Mouse (Mus musculus) adrenal gland, postnatal 4 days (tissue): ENCODE measurements around the gene Olfr97. TPM values are rescaled to one million over a fixed set of nuclear protein-coding genes. Genes with fewer than 3 reads are reported as not detected.

Experiments
- DNase-seq, 2 experiments: peaks; one replicate each; pipeline ENCODE4 v3.0.0; 2021 to 2022; ENCODE audit warnings: low spot score in 2 of 2, mixed read lengths in 2 of 2
- total RNA-seq, 2 experiments: library from RNA; stranded (reverse); gene quantifications; 2 replicates each; pipeline ENCODE4 v1.2.3; 2021

The Olfr97 gene
- total RNA-seq, 2 experiments from 2014 or later = not detected

DNA sequence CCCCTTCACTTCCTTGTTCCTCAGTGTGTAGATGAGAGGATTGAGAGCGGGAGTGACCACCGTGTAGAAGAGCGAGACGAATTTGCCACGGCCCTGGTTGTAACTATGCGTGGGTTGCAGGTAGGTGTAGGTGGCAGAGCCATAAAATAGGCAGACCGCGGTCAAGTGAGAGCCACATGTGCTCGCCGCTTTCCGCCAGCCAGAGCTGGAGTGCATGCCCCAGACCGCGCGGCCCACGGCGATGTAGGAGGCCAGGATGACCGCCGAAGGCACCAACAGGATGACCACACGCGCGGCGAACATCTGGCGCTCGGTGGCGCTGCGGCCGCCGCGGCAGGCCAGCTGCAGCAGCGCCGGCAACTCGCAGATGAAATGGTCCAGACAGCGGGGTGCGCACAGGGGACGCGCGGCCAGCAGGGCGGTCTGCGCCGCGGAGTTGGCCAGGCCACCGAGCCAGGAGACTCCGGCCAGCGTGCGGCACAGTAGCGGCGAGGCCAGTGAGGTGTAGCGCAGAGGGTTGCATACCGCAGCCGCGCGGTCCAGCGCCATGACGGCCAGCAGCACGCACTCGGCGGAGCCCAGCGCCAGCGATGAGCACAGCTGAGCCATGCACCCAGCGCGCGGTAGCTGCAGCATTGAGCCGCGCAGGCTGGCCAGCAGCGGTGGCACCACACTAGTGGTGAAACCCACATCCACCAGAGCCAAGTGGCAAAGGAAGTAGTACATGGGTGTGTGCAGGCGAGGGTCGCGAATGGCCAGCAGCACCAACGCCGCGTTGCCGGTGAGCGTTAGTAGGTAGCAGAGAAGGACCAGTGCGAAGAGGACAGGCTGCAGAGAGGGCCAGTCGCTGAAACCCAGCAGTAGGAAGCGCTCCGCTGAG is 40.0 kb downstream of the Olfr97 start:
- no peak for DNase-seq

DNA sequence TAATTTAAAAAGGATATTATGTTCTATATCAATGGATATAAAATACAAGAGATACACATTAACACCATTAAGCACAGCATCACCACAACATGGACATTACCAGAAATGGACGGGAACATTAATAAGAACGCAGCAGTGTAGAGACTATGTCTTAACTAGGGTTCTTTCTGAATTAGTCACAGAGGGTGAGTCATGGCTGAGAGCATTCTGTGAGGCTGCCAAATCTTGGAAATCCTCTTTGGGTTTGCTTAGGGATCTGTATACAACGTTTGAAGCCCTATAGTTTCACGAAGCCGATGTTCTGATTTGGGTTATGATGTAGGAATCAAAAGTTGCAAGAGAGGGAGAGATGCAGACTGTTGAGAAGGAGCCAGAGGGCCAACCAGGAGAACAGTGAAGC is 42.3 kb downstream of the Olfr97 start:
- DNase-seq = no peak

DNA sequence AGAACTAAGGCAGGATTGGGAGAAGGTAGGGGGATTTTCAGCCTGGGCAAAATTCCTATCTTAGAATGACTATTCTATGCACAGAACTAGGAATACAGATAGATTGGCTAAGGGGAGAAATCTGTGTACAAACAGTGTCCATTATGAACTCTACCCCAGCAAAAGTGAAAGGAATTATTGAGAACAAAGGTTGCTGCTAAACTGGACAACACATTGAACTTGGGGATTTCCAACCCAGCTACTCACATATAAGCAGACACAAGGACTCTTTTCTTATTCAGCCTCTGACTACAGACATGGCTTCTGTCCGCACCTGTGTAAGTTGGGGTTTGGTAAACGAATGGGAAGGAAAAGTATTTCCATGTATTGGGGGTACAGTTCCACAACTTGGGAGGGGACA is 43.5 kb downstream of the Olfr97 start, which contains the start of gene Ubd:
Gene Ubd, plus strand, starts transcription at position 237 of the 400 bp plus-strand sequence.
- no peak for DNase-seq

DNA sequence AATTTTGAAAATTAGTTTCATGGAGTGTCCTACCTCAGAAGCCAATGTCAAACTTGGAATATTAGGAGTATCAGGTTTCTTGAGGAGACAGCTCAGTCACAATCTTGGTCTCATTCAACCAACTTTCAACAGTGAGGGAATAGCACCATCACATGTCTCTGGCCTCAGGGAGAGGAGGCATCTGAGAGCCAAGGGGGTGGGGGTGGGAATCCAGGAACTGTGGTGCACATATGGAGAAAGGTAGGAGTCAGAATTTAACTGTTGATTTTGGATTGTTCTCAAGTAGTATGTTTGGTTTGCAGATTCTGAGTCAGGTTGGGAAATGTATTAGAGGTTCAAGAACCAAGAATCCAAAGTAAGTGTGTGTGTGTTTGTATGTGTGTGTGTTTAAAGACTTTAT is 44.1 kb downstream of the Olfr97 start:
- DNase-seq = no peak

DNA sequence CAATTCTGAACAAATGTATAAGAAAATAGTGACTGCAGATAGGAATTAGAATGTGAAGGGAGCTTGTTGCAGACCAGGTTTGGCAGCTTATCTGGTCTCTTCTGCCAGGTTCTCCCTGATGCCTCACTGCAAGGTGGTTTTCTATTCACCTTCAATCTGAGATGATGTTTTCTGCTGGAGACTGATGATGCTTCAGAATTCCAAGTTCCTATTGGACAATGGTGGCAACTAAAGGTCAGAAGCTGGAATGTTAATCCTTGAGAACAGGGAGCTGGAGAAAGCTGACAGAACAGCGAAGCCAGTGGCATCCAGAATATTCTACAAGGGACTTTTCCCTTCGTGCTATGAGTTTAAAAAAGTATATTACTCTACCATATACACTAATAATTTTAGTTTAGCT is 46.4 kb downstream of the Olfr97 start:
- DNase-seq = no peak

DNA sequence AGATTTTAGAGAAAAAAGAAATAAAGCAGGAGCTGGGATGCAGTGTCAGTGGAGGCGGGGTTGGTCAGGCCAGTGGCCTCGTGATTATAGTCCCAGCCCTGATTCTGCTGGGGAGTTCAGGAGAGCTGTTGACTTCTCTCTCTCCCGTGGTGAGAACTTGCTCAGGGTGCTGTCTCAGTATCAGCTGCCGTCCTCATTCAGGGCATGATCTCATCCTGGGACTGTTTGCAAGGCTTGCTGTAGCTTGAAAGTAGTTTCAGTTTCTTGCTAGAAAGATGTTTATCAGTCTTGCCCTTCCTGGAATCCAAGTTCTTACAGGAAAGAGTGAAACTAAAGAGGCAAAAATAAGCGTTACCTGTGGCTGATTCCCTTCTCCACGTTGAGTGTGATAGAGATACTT is 51.7 kb downstream of the Olfr97 start:
- DNase-seq = no peak

Other genes with a start within 250 kb of the Olfr97 start
- under 1 TPM; 0.56 to 0.62 TPM for gene H2-M5, start 247.8 kb downstream of the Olfr97 start, total RNA-seq
- gene Zfp57, start 236.2 kb downstream of the Olfr97 start, total RNA-seq = 10 to 100 TPM; 12.7 to 18.0 TPM
- gene Mog, start 213.9 kb downstream of the Olfr97 start, total RNA-seq = not detected
- gene Gabbr1, start 191.4 kb downstream of the Olfr97 start, total RNA-seq = 10 to 100 TPM; 68.2 TPM
- gene Olfr90, start 148.8 kb downstream of the Olfr97 start, total RNA-seq = under 1 TPM in 1 of 2 experiments, not detected in 1; 0.14 TPM
- not detected for gene Olfr91, start 139.1 kb downstream of the Olfr97 start, total RNA-seq
- gene Olfr92, start 117.2 kb downstream of the Olfr97 start, total RNA-seq = not detected
- gene Olfr93, start 75.8 kb downstream of the Olfr97 start, total RNA-seq = not detected
- gene Ubd, start 43.4 kb downstream of the Olfr97 start, total RNA-seq = not detected
- gene Olfr94, start 36.3 kb downstream of the Olfr97 start, total RNA-seq = not detected
- not detected for gene Olfr95, start 24.2 kb downstream of the Olfr97 start, total RNA-seq
- gene Olfr96, start 17.2 kb downstream of the Olfr97 start, total RNA-seq = not detected
- gene Olfr98, start 26.4 kb upstream of the Olfr97 start, total RNA-seq = not detected
- 1 to 10 TPM; 4.3 to 5.6 TPM for gene H2-M3, start 32.9 kb upstream of the Olfr97 start, total RNA-seq
- gene Olfr99, start 46.1 kb upstream of the Olfr97 start, total RNA-seq = not detected
- not detected for gene Olfr101, start 67.0 kb upstream of the Olfr97 start, total RNA-seq
- not detected for gene Olfr102, start 79.7 kb upstream of the Olfr97 start, total RNA-seq
- not detected for gene Olfr103, start 102.4 kb upstream of the Olfr97 start, total RNA-seq
- gene Olfr104-ps, start 122.3 kb upstream of the Olfr97 start, total RNA-seq = not detected
- gene Olfr105-ps, start 141.7 kb upstream of the Olfr97 start, total RNA-seq = not detected
- gene Olfr106-ps, start 153.1 kb upstream of the Olfr97 start, total RNA-seq = not detected
- gene Olfr107, start 161.9 kb upstream of the Olfr97 start, total RNA-seq = not detected
- not detected for gene Olfr108, start 208.2 kb upstream of the Olfr97 start, total RNA-seq
- gene Olfr109, start 221.6 kb upstream of the Olfr97 start, total RNA-seq = not detected
- gene H2-M2, start 246.2 kb upstream of the Olfr97 start, total RNA-seq = under 1 TPM in 1 of 2 experiments, not detected in 1; 0.20 TPM